Mouse (Mus musculus) CH12.LX (cell line): ENCODE measurements at regions not wholly inside any gene's neighbourhood (a gene's known extent, or its start where the extent isn't known, plus 50 kb on each side); places are given as distances from the start of the nearest gene placed in this dataset.

Source experiments
- DNase-seq: peaks from one replicate; pipeline ENCODE4 v3.0.0-alpha.2; 2013; ENCODE audit errors: extremely low read depth
- H3K27ac ChIP-seq: 2 replicates; pipeline ENCODE4 v1.5.1; 2012; ENCODE audit warnings: low read depth, mild to moderate bottlenecking, control low read depth, moderate library complexity; ENCODE audit not compliant: insufficient read depth
- H3K27me3 ChIP-seq: replicated peaks from 2 replicates; pipeline ENCODE3; 2012; ENCODE audit warnings: inconsistent platforms
- H3K36me3 ChIP-seq, 2 experiments: replicated peaks in 1 of 2; 2 replicates each; pipeline versions ENCODE3 to v1.6.1; 2012; ENCODE audit warnings: inconsistent platforms in 1 of 2, low read length in 1 of 2, mild to moderate bottlenecking in 1 of 2, mixed read lengths in 1 of 2, moderate library complexity in 1 of 2; ENCODE audit not compliant: control insufficient read depth in 1 of 2, insufficient read depth in 1 of 2
- H3K4me1 ChIP-seq, 2 experiments: 2 replicates each; pipeline ENCODE4 v1.6.1; 2012; ENCODE audit warnings: inconsistent platforms in 1 of 2, moderate library complexity in 1 of 2; ENCODE audit not compliant: insufficient read depth in 2 of 2, control insufficient read depth in 1 of 2
- H3K4me2 ChIP-seq: 2 replicates; pipeline ENCODE4 v1.6.1; 2012; ENCODE audit warnings: low read depth, mild to moderate bottlenecking, control low read depth; ENCODE audit not compliant: poor library complexity, insufficient read depth, severe bottlenecking
- H3K4me3 ChIP-seq, 3 experiments: fragments of 150-350 bp in 1 of 3; sonication (generic) in 1 of 3; replicated peaks in 1 of 3; 2 replicates each; pipeline versions ENCODE3 to v1.5.1; 2011 to 2012; ENCODE audit warnings: low read depth in 2 of 3, low read length in 2 of 3, mild to moderate bottlenecking in 2 of 3, moderate library complexity in 2 of 3, control low read depth in 1 of 3, improper control_type of control experiment in 1 of 3, inconsistent platforms in 1 of 3, mixed read lengths in 1 of 3; ENCODE audit not compliant: poor library complexity in 1 of 3
- H3K79me2 ChIP-seq: replicated peaks from 2 replicates; pipeline ENCODE4 v1.6.1; 2012; ENCODE audit warnings: mild to moderate bottlenecking, moderate library complexity; ENCODE audit not compliant: control insufficient read depth, poor library complexity, insufficient read depth, severe bottlenecking; ENCODE audit errors: extremely low read depth
- H3K9ac ChIP-seq: 2 replicates; pipeline ENCODE4 v1.6.1; 2012; ENCODE audit warnings: low read depth, mild to moderate bottlenecking, control low read depth, moderate library complexity; ENCODE audit not compliant: insufficient read depth
- H3K9me3 ChIP-seq: replicated peaks from 2 replicates; pipeline ENCODE3; 2012; ENCODE audit warnings: low read length, inconsistent platforms, mixed read lengths
- BHLHE40 ChIP-seq: IDR thresholded peaks from 2 replicates; pipeline ENCODE4 v1.6.1; 2011; ENCODE audit warnings: mild to moderate bottlenecking, low read depth, low read length, improper control_type of control experiment
- CHD2 ChIP-seq: IDR thresholded peaks from 2 replicates; pipeline ENCODE4 v1.6.1; 2011; ENCODE audit warnings: low read length, improper control_type of control experiment
- E2F4 ChIP-seq: IDR thresholded peaks from 2 replicates; pipeline ENCODE4 v1.6.1; 2011; ENCODE audit warnings: low read depth, low read length, improper control_type of control experiment; ENCODE audit not compliant: insufficient replicate concordance
- ELF1 ChIP-seq: IDR thresholded peaks from 2 replicates; pipeline ENCODE4 v1.6.1; 2014; ENCODE audit warnings: low read depth, mild to moderate bottlenecking, inconsistent platforms, low read length, improper control_type of control experiment
- ETS1 ChIP-seq: conservative IDR thresholded peaks from 2 replicates; pipeline ENCODE4 v1.6.1; 2012; ENCODE audit warnings: low read depth, mild to moderate bottlenecking, inconsistent platforms, low read length, improper control_type of control experiment, moderate library complexity
- GABPA ChIP-seq: IDR thresholded peaks from 2 replicates; pipeline ENCODE4 v1.6.1; 2012; ENCODE audit warnings: low read depth, low read length, improper control_type of control experiment, inconsistent platforms; ENCODE audit not compliant: insufficient replicate concordance
- HCFC1 ChIP-seq: IDR thresholded peaks from 2 replicates; pipeline ENCODE4 v1.6.1; 2012; ENCODE audit warnings: low read depth, mild to moderate bottlenecking, inconsistent platforms, low read length, improper control_type of control experiment
- IRF4 ChIP-seq: IDR thresholded peaks from 2 replicates; pipeline ENCODE4 v1.6.1; 2014; ENCODE audit warnings: low read depth, mild to moderate bottlenecking, inconsistent platforms, low read length, improper control_type of control experiment
- JUN ChIP-seq: IDR thresholded peaks from 2 replicates; pipeline ENCODE4 v1.6.1; 2011; ENCODE audit warnings: low read depth, mild to moderate bottlenecking, low read length, improper control_type of control experiment, moderate library complexity; ENCODE audit not compliant: insufficient read depth
- KAT2A ChIP-seq: IDR thresholded peaks from 2 replicates; pipeline ENCODE4 v1.6.1; 2012; ENCODE audit warnings: low read length, improper control_type of control experiment, inconsistent platforms; ENCODE audit not compliant: insufficient replicate concordance
- MAZ ChIP-seq: IDR thresholded peaks from 2 replicates; pipeline ENCODE4 v1.6.1; 2012; ENCODE audit warnings: low read depth, mild to moderate bottlenecking, inconsistent platforms, low read length, improper control_type of control experiment, moderate library complexity
- MXI1 ChIP-seq: IDR thresholded peaks from 2 replicates; pipeline ENCODE4 v1.6.1; 2011; ENCODE audit warnings: mild to moderate bottlenecking, low read depth, low read length, improper control_type of control experiment
- POLR2A ChIP-seq: IDR thresholded peaks from 2 replicates; pipeline ENCODE4 v1.6.1; 2011; ENCODE audit warnings: low read depth, mild to moderate bottlenecking, improper control_type of control experiment, low read length
- POLR2AphosphoS2 ChIP-seq: IDR thresholded peaks from 2 replicates; pipeline ENCODE4 v1.6.1; 2011; ENCODE audit warnings: low read depth, low read length, improper control_type of control experiment
- RAD21 ChIP-seq: IDR thresholded peaks from 2 replicates; pipeline ENCODE4 v1.6.1; 2011; ENCODE audit warnings: low read depth, mild to moderate bottlenecking, low read length, improper control_type of control experiment, moderate library complexity
- RCOR1 ChIP-seq: conservative IDR thresholded peaks from 2 replicates; pipeline ENCODE4 v1.6.1; 2012; ENCODE audit warnings: low read depth, mild to moderate bottlenecking, inconsistent platforms, low read length, improper control_type of control experiment
- TBP ChIP-seq: conservative IDR thresholded peaks from 2 replicates; pipeline ENCODE4 v1.6.1; 2011; ENCODE audit warnings: low read depth, low read length, improper control_type of control experiment
- TCF12 ChIP-seq: IDR thresholded peaks from 2 replicates; pipeline ENCODE4 v1.6.1; 2014; ENCODE audit warnings: low read depth, mild to moderate bottlenecking, inconsistent platforms, low read length, improper control_type of control experiment
- USF1 ChIP-seq: IDR thresholded peaks from 2 replicates; pipeline ENCODE4 v1.6.1; 2014; ENCODE audit warnings: low read depth, mild to moderate bottlenecking, inconsistent platforms, low read length, improper control_type of control experiment
- ZC3H11A ChIP-seq: IDR thresholded peaks from 2 replicates; pipeline ENCODE4 v1.6.1; 2012; ENCODE audit warnings: low read depth, mild to moderate bottlenecking, inconsistent platforms, low read length, improper control_type of control experiment
- ZKSCAN1 ChIP-seq: IDR thresholded peaks from 2 replicates; pipeline ENCODE4 v1.6.1; 2012; ENCODE audit warnings: low read depth, inconsistent platforms, low read length, improper control_type of control experiment, borderline replicate concordance
- dilution Hi-C: fragments of 300-500 bp; cut with MboI; formaldehyde crosslinking; loops from 2 replicates; pipeline ENCODE4 v1.14.3; 2020; ENCODE audit warnings: low sequenced_read_pairs; ENCODE audit not compliant: extremely low pct_unique_long_range_greater_than_20kb, extremely low pct_ligation_motif_present
- in situ Hi-C: fragments of 300-500 bp; cut with MboI; formaldehyde crosslinking; loops from 3 replicates; pipeline ENCODE4 v1.14.3; 2019; ENCODE audit warnings: low sequenced_read_pairs, low pct_ligation_motif_present, low pct_unique_long_range_greater_than_20kb, mixed read lengths

DNA sequence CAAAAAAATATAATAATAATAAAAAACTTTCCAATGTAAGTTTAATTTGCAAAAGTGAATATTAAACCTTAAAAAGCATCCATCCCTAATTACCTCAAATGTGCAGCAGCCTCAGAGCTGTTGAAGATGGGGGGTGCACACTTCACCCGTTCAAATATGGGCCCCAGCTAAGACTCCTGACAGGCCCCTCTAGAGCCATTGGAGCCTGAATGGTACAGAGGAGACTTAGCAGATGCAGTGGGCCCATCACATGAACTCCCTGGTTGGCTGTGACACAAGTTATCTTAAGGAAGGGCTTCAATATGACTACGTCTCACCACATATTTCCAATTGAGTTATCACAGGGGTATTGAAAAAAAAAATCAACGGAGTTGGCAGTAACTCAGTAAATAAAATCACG, 422.9 kb downstream of the Tshz3 start:
- Histone ChIP-seq H3K27me3 (no peaks in the 10 kb centered on the region), H3K79me2 (no peaks in the 10 kb centered on the region), H3K27ac (no peak overlapping the region), H3K4me2 (no peak overlapping the region), H3K4me1 (no peaks in the 10 kb centered on the region), H3K9me3 (peaks cover 89% of the 10 kb centered on the region), H3K4me3 (no peak overlapping the region), H3K36me3 (no peaks in the 10 kb centered on the region), H3K9ac (no peak overlapping the region)
- dilution Hi-C loops: no loop called here
- DNase-seq: no peak
- in situ Hi-C loops: no loop called here
- TF ChIP-seq ZKSCAN1 (no peak), IRF4 (no peak), KAT2A (no peak), ELF1 (no peak), MAZ (no peak), JUN (no peak), GABPA (no peak), POLR2A (no peak), ZC3H11A (no peak), RAD21 (no peak), HCFC1 (no peak)

DNA sequence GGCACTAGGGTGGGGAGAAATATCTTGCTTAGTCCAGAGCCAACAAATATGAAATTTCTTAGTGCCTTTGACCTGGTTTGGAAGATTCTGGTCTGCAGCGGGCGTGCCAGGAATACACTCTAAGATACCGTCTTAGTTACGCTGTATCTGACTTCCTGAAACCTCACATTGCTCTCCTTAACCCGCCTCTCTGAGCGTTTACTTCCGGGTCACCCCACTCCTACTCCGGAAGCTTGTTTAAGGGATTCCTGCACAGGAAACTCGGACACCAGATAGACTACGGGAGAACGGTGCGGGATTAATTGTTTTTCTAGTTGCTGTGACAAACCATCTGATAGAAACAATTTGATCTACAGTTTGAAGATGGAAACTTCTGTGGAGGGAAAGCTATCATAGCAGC, 442.3 kb downstream of the Tshz3 start:
- H3K36me3 ChIP-seq: no peaks in the 10 kb centered on the region
- H3K4me2 ChIP-seq: no peak overlapping the region
- in situ Hi-C loops (no loop called here), dilution Hi-C loops (no loop called here)
- no peaks in the 10 kb centered on the region for H3K79me2 ChIP-seq
- peaks cover 89% of the 10 kb centered on the region for H3K9me3 ChIP-seq
- no peaks in the 10 kb centered on the region for H3K4me1 ChIP-seq
- TF ChIP-seq RCOR1 (no peak), CHD2 (no peak), POLR2AphosphoS2 (no peak), ELF1 (no peak), E2F4 (no peak), BHLHE40 (no peak), ETS1 (no peak), TCF12 (no peak), MXI1 (no peak), RAD21 (no peak), USF1 (no peak), TBP (no peak)
- no peak overlapping the region for H3K9ac ChIP-seq
- H3K27ac ChIP-seq: no peak overlapping the region
- H3K4me3 ChIP-seq: no peak overlapping the region
- no peaks in the 10 kb centered on the region for H3K27me3 ChIP-seq
- DNase-seq: no peak
